Mouse (Mus musculus) G1E (cell line): Measurements from ENCODE around the gene Fancd2os. TPM values are rescaled to one million over a fixed set of nuclear protein-coding genes. Genes with fewer than 3 reads are reported as not detected.
A peak's percentile ranks its signal among the peaks of the same experiment; 100 is the strongest.

Experiments
- ATAC-seq: 2 replicates; pipeline ENCODE4 v1.8.0; 2016; ENCODE audit warnings: mild to moderate bottlenecking; ENCODE audit not compliant: insufficient number of reproducible peaks, poor library complexity, low FRiP score, severe bottlenecking; ENCODE audit errors: extremely low read depth
- DNase-seq: peaks from one replicate; pipeline ENCODE4 v3.0.0; 2012; ENCODE audit warnings: low spot score
- H3K27me3 ChIP-seq: 2 replicates; pipeline ENCODE4 v1.6.1; 2012; ENCODE audit warnings: mild to moderate bottlenecking, low read length, inconsistent platforms; ENCODE audit not compliant: insufficient read depth
- H3K36me3 ChIP-seq: replicated peaks from 2 replicates; pipeline ENCODE3; 2012; ENCODE audit warnings: mild to moderate bottlenecking, inconsistent platforms
- H3K4me1 ChIP-seq: 2 replicates; pipeline ENCODE4 v1.6.1; 2012; ENCODE audit warnings: low read depth, low read length, inconsistent platforms, mixed read lengths; ENCODE audit not compliant: insufficient read depth
- H3K4me3 ChIP-seq: 2 replicates; pipeline ENCODE4 v1.5.1; 2012; ENCODE audit warnings: low read depth, mild to moderate bottlenecking, inconsistent platforms, low read length, moderate library complexity, mixed read lengths
- H3K9me3 ChIP-seq: replicated peaks from 2 replicates; pipeline ENCODE4 v1.6.1; 2012; ENCODE audit warnings: inconsistent platforms
- CTCF ChIP-seq: IDR thresholded peaks from 2 replicates; pipeline ENCODE4 v1.5.1; 2012; ENCODE audit warnings: low read depth, low read length, inconsistent platforms, mixed read lengths
- GATA1 ChIP-seq: IDR thresholded peaks from 2 replicates; pipeline ENCODE4 v1.6.1; 2012; ENCODE audit warnings: borderline replicate concordance, low read length, inconsistent platforms, mixed read lengths
- GATA2 ChIP-seq: IDR thresholded peaks from 2 replicates; pipeline ENCODE4 v1.6.1; 2012; ENCODE audit warnings: low read depth, low read length, inconsistent platforms, borderline replicate concordance
- POLR2AphosphoS5 ChIP-seq: IDR thresholded peaks from 2 replicates; pipeline ENCODE4 v1.6.1; 2012; ENCODE audit warnings: low read depth, low read length, inconsistent platforms; ENCODE audit not compliant: insufficient replicate concordance
- TAL1 ChIP-seq: conservative IDR thresholded peaks from 2 replicates; pipeline ENCODE4 v1.6.1; 2012; ENCODE audit warnings: low read depth, low read length, inconsistent platforms, mixed read lengths
- polyA plus RNA-seq: library from polyadenylated mRNA; stranded (reverse); fragments of >175 nt; gene quantifications from 2 replicates; pipeline ENCODE4 v1.2.3, GENCODE M21; 2012
- total RNA-seq, 2 experiments: library from RNA; stranded (forward) in 1 of 2; stranded (reverse) in 1 of 2; fragments of 200-1000 nt in 1 of 2; fragments of >200 nt in 1 of 2; fragmentation: Nextera tagmentation in 1 of 2; gene quantifications; 2 replicates each; pipeline ENCODE4 v1.2.3; 2014 to 2017

Gene Fancd2os
- total and polyA plus RNA-seq, 3 experiments = 0.16 TPM; not detected in 2

DNA sequence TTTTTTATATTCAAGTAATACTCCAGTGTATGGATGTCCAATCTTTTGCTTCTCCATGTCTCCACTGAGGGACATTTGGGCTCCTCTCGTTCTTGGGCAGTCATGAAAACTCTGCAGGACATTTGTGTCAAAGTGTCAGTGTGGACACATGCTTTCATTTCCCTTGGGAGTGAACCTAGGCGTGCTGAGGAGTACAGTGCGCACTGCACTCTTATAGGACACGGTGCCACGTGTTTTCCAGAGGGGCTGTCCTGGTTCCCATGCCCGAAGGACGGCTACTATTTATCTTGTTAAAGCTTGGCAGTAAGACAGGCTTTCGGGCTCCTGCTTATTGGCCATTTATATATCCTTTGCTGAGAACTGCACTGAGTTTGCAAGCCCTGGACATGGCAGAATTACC lies 42.1 kb upstream of the Fancd2os start:
- Histone ChIP-seq H3K36me3 (peaks cover 22% of the 10 kb centered on the region), H3K4me3 (no peak overlapping the region), H3K4me1 (peaks cover 50% of the 10 kb centered on the region), H3K9me3 (no peaks in the 10 kb centered on the region), H3K27me3 (no peaks in the 10 kb centered on the region)
- no peak for ATAC-seq
- no peak for DNase-seq
- no peak for TF ChIP-seq GATA2
- no peak for TF ChIP-seq CTCF
- no peak for TF ChIP-seq GATA1
- TF ChIP-seq TAL1 = no peak
- no peak for TF ChIP-seq POLR2AphosphoS5

DNA sequence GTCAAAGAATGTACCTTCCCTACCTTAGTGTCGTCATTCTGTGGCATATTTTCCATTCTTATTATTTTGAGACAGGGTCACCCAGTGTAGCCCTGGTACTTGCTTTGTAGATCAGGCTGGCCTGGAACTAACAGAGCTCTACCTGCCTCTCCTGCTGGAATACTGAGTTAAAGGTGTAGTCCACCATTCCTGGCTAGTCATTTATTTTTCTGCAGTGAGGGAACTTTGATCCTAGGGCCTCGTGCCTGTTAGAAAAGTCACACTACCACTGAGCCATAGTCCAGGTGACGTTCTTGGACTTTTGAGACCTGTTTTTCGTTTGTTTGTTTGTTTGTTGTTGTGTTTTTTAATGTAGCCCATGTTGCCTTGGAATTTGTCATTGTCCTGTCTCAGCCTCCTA lies 38.7 kb upstream of the Fancd2os start:
- no peak for TF ChIP-seq POLR2AphosphoS5
- no peak for TF ChIP-seq GATA1
- TF ChIP-seq CTCF = no peak
- ATAC-seq (no peak), DNase-seq (no peak)
- Histone ChIP-seq H3K36me3 (peaks cover 14% of the 10 kb centered on the region), H3K4me3 (no peak overlapping the region), H3K9me3 (no peaks in the 10 kb centered on the region), H3K4me1 (peaks cover 46% of the 10 kb centered on the region), H3K27me3 (no peaks in the 10 kb centered on the region)

DNA sequence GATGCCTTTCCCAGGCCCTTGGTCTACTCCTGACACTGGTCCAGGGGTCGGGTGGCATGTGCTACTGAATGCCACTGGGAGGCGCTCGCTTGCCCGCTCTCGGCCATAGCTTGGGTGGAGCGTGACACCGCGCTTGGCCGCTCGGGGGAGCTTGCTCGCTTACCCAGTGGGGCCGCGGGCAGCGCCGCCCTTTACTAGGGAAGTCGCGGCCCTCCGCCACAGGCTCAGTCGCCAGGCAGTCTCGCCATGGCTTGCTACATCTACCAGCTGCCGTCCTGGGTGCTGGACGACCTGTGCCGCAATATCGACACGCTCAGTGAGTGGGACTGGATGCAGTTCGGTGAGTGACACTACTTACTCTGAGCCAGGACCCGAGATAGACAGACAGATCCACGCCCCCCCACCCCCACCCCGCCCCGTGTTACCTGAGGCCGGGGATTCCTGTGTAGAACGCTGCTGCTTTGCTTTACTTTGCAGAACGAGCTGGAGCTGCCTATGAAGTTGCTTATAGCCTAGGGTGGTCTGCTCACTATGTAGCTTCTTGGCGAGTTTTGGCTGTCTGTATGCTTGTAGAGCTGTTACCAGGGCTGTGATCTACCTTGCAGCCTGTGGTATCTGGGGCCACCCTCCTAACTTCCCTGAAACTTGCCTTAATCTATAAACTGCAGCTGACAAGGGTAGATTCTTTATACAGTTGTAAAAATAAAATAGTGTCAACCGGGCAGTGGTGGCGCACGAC lies 38.0 kb upstream of the Fancd2os start, which contains the start of gene Irak2:
TSS of gene Irak2 (plus strand) at position 166 of the 739 bp plus-strand sequence.
- Histone ChIP-seq H3K36me3 (peaks cover 16% of the 10 kb centered on the region), H3K4me1 (peaks cover 46% of the 10 kb centered on the region), H3K4me3 (peak within 1 kb of the TSS; percentile 77), H3K9me3 (no peaks in the 10 kb centered on the region), H3K27me3 (no peaks in the 10 kb centered on the region)
- TF ChIP-seq TAL1 (0 out of 2 replicates have a peak, but pooled peaks have one; percentile 16), GATA2 (no peak), POLR2AphosphoS5 (no peak), GATA1 (no peak), CTCF (peak; percentile 79)
- peak; percentile 92 for ATAC-seq
- peak; percentile 73 for DNase-seq

DNA sequence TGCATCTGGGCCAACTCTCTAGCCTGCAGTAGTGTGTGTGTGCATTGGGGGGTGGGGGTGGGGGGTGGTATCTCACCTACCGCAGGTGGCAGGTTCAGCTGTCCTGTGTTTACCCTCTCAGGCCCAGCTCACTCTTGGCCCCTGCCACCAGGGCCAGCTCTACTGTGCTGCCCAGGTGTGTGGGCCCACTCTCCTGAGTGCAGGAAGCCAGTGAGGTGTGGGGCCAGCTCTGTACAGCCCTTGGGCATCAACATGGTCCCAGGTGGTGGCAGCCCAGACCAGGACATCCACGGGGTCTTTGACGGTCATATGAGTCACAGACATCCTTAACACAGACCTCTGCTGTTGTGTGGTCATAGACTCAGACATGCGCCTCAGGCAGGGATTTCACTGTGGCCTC lies 32.3 kb upstream of the Fancd2os start:
- no peaks in the 10 kb centered on the region for H3K27me3 ChIP-seq
- H3K9me3 ChIP-seq = no peaks in the 10 kb centered on the region
- no peak overlapping the region for H3K4me3 ChIP-seq
- ATAC-seq (no peak), DNase-seq (no peak)
- TF ChIP-seq GATA2 (no peak), TAL1 (no peak), POLR2AphosphoS5 (no peak)
- H3K36me3 ChIP-seq = peaks cover 63% of the 10 kb centered on the region
- H3K4me1 ChIP-seq = peaks cover 13% of the 10 kb centered on the region; the same call in 1 of the 2 replicates

DNA sequence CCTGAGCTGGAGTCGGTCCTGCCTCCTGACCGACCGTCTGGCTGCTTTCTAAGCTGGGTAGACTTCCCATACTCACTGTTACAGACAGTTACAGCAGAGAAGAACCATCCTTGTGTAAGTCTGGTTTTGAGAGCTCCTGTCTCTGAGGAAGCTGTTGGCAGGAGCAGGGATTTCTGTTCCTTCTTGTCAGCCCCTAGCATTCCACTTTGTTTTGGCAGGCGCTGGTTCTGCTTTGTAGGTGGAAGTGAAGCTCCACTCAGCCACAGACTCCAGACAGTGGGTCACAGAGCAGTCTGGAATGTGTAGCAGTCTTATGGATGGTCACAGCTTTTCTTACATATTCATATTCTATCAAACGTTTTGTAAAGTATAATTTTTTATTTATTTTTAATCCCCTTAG lies 29.8 kb upstream of the Fancd2os start:
- DNase-seq = no peak
- peaks cover 17% of the 10 kb centered on the region for H3K4me1 ChIP-seq
- H3K4me3 ChIP-seq = no peak overlapping the region
- H3K36me3 ChIP-seq = peaks cover 86% of the 10 kb centered on the region
- TF ChIP-seq GATA2 (no peak), POLR2AphosphoS5 (no peak), TAL1 (no peak), GATA1 (no peak), CTCF (no peak)
- no peaks in the 10 kb centered on the region for H3K27me3 ChIP-seq
- H3K9me3 ChIP-seq = no peaks in the 10 kb centered on the region
- ATAC-seq = no peak

DNA sequence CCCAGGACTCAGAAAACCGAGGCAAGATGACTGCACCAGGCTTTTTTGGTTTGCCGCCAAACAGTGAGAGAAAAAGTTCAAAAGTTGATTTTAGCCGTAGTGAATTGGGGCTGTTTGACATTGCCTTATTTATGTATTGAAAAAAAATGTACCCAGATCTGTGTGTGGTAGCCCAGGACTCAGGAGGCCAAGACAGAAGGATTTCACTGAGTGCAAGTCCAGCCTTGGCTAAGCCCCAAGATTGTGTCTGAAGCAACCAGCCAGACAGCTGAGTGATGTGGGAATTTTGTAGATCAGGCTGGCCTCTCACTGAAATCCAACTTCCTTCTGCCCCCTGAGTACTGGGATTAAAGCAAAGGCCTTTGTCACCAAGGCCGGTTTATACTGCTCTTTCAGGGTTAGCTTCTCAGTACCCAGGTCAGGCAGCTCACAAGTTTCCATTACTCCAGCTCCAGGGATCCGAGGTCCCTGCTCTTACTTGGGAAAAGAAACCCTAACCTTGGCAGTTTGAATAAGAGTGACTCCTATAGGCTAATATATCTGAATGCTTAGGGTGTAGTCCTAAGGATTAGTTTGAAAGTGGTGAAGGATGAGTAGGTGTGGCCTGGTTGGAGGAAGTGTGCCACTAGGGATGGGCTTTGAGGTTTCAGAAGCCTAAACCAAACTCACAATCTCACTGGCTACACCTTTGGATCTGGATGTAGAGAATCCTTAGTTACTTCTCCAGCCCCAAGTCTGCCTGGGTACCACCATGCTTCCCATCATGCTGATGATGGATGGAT lies 24.7 kb upstream of the Fancd2os start:
- no peak for ATAC-seq

More for the DNA sequence above, 24.7 kb upstream of the Fancd2os start:
- Histone ChIP-seq H3K4me1 (peaks cover 35% of the 10 kb centered on the region), H3K9me3 (no peaks in the 10 kb centered on the region), H3K27me3 (no peaks in the 10 kb centered on the region), H3K36me3 (peaks cover 46% of the 10 kb centered on the region), H3K4me3 (peak overlapping the region; percentile 84; the same call in 1 of the 2 replicates)
- no peak for TF ChIP-seq CTCF
- no peak for TF ChIP-seq GATA2
- TF ChIP-seq POLR2AphosphoS5 = no peak
- TF ChIP-seq TAL1 = no peak
- DNase-seq = no peak
